Mouse (Mus musculus): ENCODE results near the gene Ccdc169. TPM values are rescaled to one million over a fixed set of nuclear protein-coding genes. Genes with fewer than 3 reads are reported as not detected.
"Not testable (repeated sequence)": the region's sequence is repeated elsewhere in the genome, so short reads cannot be mapped to it uniquely, and the experiment has no call there.

Gene Ccdc169
- polyA plus RNA-seq, 2 experiments = 0.11 to 0.25 TPM

GRCm38 (mm10) chr3:55194792-55195191 lies 57.7 kb downstream of the Ccdc169 start:
- WGBS = 83% methylated on average over 8 of the region's 8 CpGs
- H3K4me3 ChIP-seq (replicated peaks; ENCODE audit: low read length) = no peak overlapping the region
- H3K4me2 ChIP-seq (replicated peaks; ENCODE audit: low read depth, low read length, severe bottlenecking) = no peak overlapping the region
- DNase-seq (ENCODE audit: low spot score) (no peak), ATAC-seq (ENCODE audit: low FRiP score, low read depth) (no peak)
- no peaks in the 10 kb centered on the region for H3K27me3 ChIP-seq (ENCODE audit: control insufficient read depth, insufficient read depth, low read length)
- H3K9ac ChIP-seq (ENCODE audit: low read depth, low read length, severe bottlenecking) = no peak overlapping the region
- no peaks in the 10 kb centered on the region for H3K9me3 ChIP-seq (ENCODE audit: control insufficient read depth, low read length)
- H3K4me1 ChIP-seq (ENCODE audit: control insufficient read depth, insufficient read depth, low read length) = no peaks in the 10 kb centered on the region
- no peak overlapping the region for H3K27ac ChIP-seq (replicated peaks; ENCODE audit: low read depth, low read length)
- H3K36me3 ChIP-seq (ENCODE audit: control insufficient read depth, insufficient read depth, low read length) = no peaks in the 10 kb centered on the region
- no peak for TF ChIP-seq POLR2A (IDR thresholded peaks at IDR 0.05; ENCODE audit: borderline replicate concordance, extremely low read depth, insufficient read depth, insufficient read length)

DNA sequence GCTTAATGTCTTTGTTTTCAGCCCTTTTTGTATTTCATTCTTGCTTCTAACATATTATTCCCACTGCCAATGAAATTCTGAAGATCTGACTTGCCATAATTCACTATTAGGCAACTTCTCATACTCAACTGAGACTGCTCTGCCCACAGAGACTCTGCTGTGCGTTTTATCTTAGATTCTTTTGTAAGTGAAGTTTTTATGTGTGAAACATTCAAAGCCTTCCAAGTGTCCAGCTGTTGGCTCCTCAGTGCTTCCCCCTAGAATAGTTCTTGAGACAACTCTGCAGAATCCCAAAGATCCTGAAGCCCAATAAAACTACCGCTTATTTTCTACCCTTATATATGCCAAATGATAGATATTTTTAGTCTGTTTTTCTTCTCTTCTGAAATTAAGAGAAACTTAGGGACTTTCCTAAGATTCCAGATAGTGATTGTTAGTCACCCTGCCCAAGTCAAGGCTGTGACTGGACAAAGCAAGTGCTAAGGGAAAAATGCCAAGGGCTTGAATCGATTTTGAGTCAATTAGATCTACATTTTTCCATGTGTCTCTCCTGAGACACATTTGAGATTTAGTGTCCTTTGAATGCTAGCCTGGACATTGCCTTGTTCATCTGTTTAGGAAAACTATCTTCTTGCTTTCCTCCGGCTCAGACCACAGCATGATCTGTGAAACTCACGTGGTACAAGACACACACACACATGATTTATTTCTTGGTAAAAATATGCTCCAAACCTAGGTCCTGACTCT lies 58.6 kb downstream of the Ccdc169 start:
- Histone ChIP-seq H3K36me3 (ENCODE audit: control insufficient read depth, insufficient read depth, low read length) (no peaks in the 10 kb centered on the region), H3K27ac (replicated peaks; ENCODE audit: low read depth, low read length) (no peak overlapping the region), H3K9me3 (ENCODE audit: control insufficient read depth, low read length) (no peaks in the 10 kb centered on the region), H3K4me2 (replicated peaks; ENCODE audit: low read depth, low read length, severe bottlenecking) (no peak overlapping the region), H3K27me3 (ENCODE audit: control insufficient read depth, insufficient read depth, low read length) (no peaks in the 10 kb centered on the region), H3K4me3 (replicated peaks; ENCODE audit: low read length) (no peak overlapping the region), H3K9ac (ENCODE audit: low read depth, low read length, severe bottlenecking) (no peak overlapping the region), H3K4me1 (ENCODE audit: control insufficient read depth, insufficient read depth, low read length) (no peaks in the 10 kb centered on the region)
- TF ChIP-seq POLR2A (IDR thresholded peaks at IDR 0.05; ENCODE audit: borderline replicate concordance, extremely low read depth, insufficient read depth, insufficient read length) = no peak
- no peak for ATAC-seq (ENCODE audit: low FRiP score, low read depth)
- 78% methylated on average over 5 of the region's 5 CpGs for WGBS
- no peak for DNase-seq (ENCODE audit: low spot score)

GRCm38 (mm10) chr3:55196328-55196710 lies 59.2 kb downstream of the Ccdc169 start:
- WGBS = 96% methylated on average over 2 of the region's 2 CpGs
- no peak for ATAC-seq (ENCODE audit: low FRiP score, low read depth)
- DNase-seq (ENCODE audit: low spot score) = no peak

GRCm38 (mm10) chr3:55203621-55204020 lies 66.5 kb downstream of the Ccdc169 start:
- H3K27me3 ChIP-seq (ENCODE audit: control insufficient read depth, insufficient read depth, low read length); H3K4me1 ChIP-seq (ENCODE audit: control insufficient read depth, insufficient read depth, low read length); H3K4me3 ChIP-seq (replicated peaks; ENCODE audit: low read length); ATAC-seq (ENCODE audit: low FRiP score, low read depth); H3K9me3 ChIP-seq (ENCODE audit: control insufficient read depth, low read length); DNase-seq (ENCODE audit: low spot score); H3K4me2 ChIP-seq (replicated peaks; ENCODE audit: low read depth, low read length, severe bottlenecking); H3K36me3 ChIP-seq (ENCODE audit: control insufficient read depth, insufficient read depth, low read length); H3K9ac ChIP-seq (ENCODE audit: low read depth, low read length, severe bottlenecking); H3K27ac ChIP-seq (replicated peaks; ENCODE audit: low read depth, low read length): not testable (repeated sequence)
- WGBS = 94% methylated on average over 11 of the region's 11 CpGs

More at GRCm38 (mm10) chr3:55196328-55196710, 59.2 kb downstream of the Ccdc169 start:
- Histone ChIP-seq H3K4me2 (replicated peaks; ENCODE audit: low read depth, low read length, severe bottlenecking) (no peak overlapping the region), H3K9ac (ENCODE audit: low read depth, low read length, severe bottlenecking) (no peak overlapping the region), H3K27ac (replicated peaks; ENCODE audit: low read depth, low read length) (no peak overlapping the region), H3K4me1 (ENCODE audit: control insufficient read depth, insufficient read depth, low read length) (no peaks in the 10 kb centered on the region), H3K9me3 (ENCODE audit: control insufficient read depth, low read length) (no peaks in the 10 kb centered on the region), H3K27me3 (ENCODE audit: control insufficient read depth, insufficient read depth, low read length) (no peaks in the 10 kb centered on the region), H3K36me3 (ENCODE audit: control insufficient read depth, insufficient read depth, low read length) (no peaks in the 10 kb centered on the region), H3K4me3 (replicated peaks; ENCODE audit: low read length) (no peak overlapping the region)
- no peak for TF ChIP-seq POLR2A (IDR thresholded peaks at IDR 0.05; ENCODE audit: borderline replicate concordance, extremely low read depth, insufficient read depth, insufficient read length)

DNA sequence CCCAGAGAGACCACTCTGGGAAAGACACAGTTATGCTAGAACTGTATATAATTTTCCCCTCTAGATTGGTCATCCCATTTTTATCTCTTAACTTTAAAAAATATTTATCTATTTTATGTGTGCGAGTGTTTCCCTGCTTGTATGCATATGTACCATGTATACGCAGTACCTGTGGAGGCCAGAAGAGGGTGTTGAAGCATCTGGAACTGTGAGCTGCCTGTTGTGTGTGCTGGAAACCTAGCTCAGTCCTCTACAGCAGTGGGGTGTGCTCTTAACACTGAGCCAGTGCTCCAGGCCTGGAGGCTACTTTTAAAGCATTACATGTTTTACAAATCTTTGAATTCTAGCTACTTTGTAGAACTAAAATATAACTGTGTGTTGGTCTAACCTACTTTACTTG lies 69.3 kb downstream of the Ccdc169 start:
- Histone ChIP-seq H3K4me2 (replicated peaks; ENCODE audit: low read depth, low read length, severe bottlenecking) (no peak overlapping the region), H3K9ac (ENCODE audit: low read depth, low read length, severe bottlenecking) (no peak overlapping the region), H3K36me3 (ENCODE audit: control insufficient read depth, insufficient read depth, low read length) (no peaks in the 10 kb centered on the region), H3K9me3 (ENCODE audit: control insufficient read depth, low read length) (no peaks in the 10 kb centered on the region), H3K27ac (replicated peaks; ENCODE audit: low read depth, low read length) (no peak overlapping the region), H3K4me1 (ENCODE audit: control insufficient read depth, insufficient read depth, low read length) (no peaks in the 10 kb centered on the region), H3K4me3 (replicated peaks; ENCODE audit: low read length) (no peak overlapping the region), H3K27me3 (ENCODE audit: control insufficient read depth, insufficient read depth, low read length) (no peaks in the 10 kb centered on the region)
- no peak for TF ChIP-seq POLR2A (IDR thresholded peaks at IDR 0.05; ENCODE audit: borderline replicate concordance, extremely low read depth, insufficient read depth, insufficient read length)
- 98% methylated on average over 2 of the region's 2 CpGs for WGBS
- no peak for DNase-seq (ENCODE audit: low spot score)
- ATAC-seq (ENCODE audit: low FRiP score, low read depth) = no peak
